Mouse (Mus musculus) Patski (cell line): ENCODE data around the gene Exoc3l. TPM values are rescaled to one million over a fixed set of nuclear protein-coding genes. Genes with fewer than 3 reads are reported as not detected.

Experiments
- ATAC-seq: fragments of 100-300 bp; one replicate; pipeline ENCODE4 v1.8.0; 2021
- CTCF ChIA-PET: fragments of 350-600 bp; sonication (Branson Sonifier 250); formaldehyde crosslinking; loops from one replicate; lab custom pipeline; 2022; ENCODE audit warnings: inconsistent platforms; lab: Charles Lee
- POLR2A ChIA-PET: fragments of 350-600 bp; sonication (Branson Sonifier 250); formaldehyde crosslinking; loops from one replicate; lab custom pipeline; 2022; ENCODE audit warnings: antibody characterized with exemption, inconsistent platforms; lab: Charles Lee
- DNase-seq: peaks from one replicate; pipeline ENCODE4 v3.0.0-alpha.2; 2011; ENCODE audit warnings: low read depth, low spot score
- H3K27me3 ChIP-seq: fragments of 371-371 bp; one replicate; pipeline ENCODE4 v1.5.1; 2021
- CTCF ChIP-seq: fragments of 100-300 bp; IDR thresholded peaks from one replicate; pipeline ENCODE4 v1.5.1; 2021
- in situ Hi-C: fragments of 300-500 bp; cut with MboI; formaldehyde crosslinking; loops from 3 replicates; pipeline ENCODE4 v1.11.1; 2018; ENCODE audit warnings: low pct_unique_long_range_greater_than_20kb, mixed read lengths
- polyA plus RNA-seq: library from polyadenylated mRNA; unstranded; gene quantifications from one replicate; pipeline ENCODE4 v1.2.3, GENCODE M21; 2021

Exoc3l gene
- polyA plus RNA-seq: 2.4 TPM

GRCm38 (mm10) chr8:105295895-105296573, at the start of gene Exoc3l:
Exoc3l (minus strand) TSS chr8:105296101.
- no peaks in the 10 kb centered on the region for H3K27me3 ChIP-seq
- ATAC-seq (no peak), DNase-seq (no peak)
- ChIA-PET POLR2A (no interaction called here), CTCF (interaction anchor here (0.8 to 1.7 kb wide), 4 partner anchors 16 to 175 kb away, joined by 3 to 5 read pairs (median 4); partner anchors contain the start of gene D230025D16Rik)
- in situ Hi-C loops: loop anchor here (10.0 kb wide), 1 partner anchor 661 kb away; the partner anchor contains the start of gene Rrad
- TF ChIP-seq CTCF: no peak

GRCm38 (mm10) chr8:105345061-105345975, 49.4 kb upstream of the Exoc3l start:
- POLR2A ChIA-PET: interaction anchor here (1.3 to 9.0 kb wide), 2 partner anchors 17 to 32 kb away, joined by 4 to 52 read pairs; partner anchors contain the start of genes Lrrc29 and Tmem208
- no peak for DNase-seq
- no peak for TF ChIP-seq CTCF
- peak; percentile 23 for ATAC-seq
- CTCF ChIA-PET: interaction anchor here (1.0 to 1.5 kb wide), 2 partner anchors 16 to 17 kb away, joined by 3 to 4 read pairs; no protein-coding TSS in a partner anchor
- in situ Hi-C loops: no loop called here
- no peaks in the 10 kb centered on the region for H3K27me3 ChIP-seq

GRCm38 (mm10) chr8:105343791-105344574, 48.1 kb upstream of the Exoc3l start:
- in situ Hi-C loops: no loop called here
- H3K27me3 ChIP-seq: no peaks in the 10 kb centered on the region
- ChIA-PET POLR2A (interaction anchor here (9.0 kb wide), 1 partner anchor 15 kb away, joined by 52 read pairs; the partner anchor contains the start of genes Lrrc29 and Tmem208), CTCF (interaction anchor here (1.5 kb wide), 1 partner anchor 16 kb away, joined by 4 read pairs; no protein-coding TSS in a partner anchor)
- DNase-seq (no peak), ATAC-seq (no peak)
- no peak for TF ChIP-seq CTCF

GRCm38 (mm10) chr8:105342768-105343167, 46.9 kb upstream of the Exoc3l start:
- no peaks in the 10 kb centered on the region for H3K27me3 ChIP-seq
- TF ChIP-seq CTCF: no peak
- POLR2A ChIA-PET: interaction anchor here (9.0 kb wide), 1 partner anchor 14 kb away, joined by 52 read pairs; the partner anchor contains the start of genes Lrrc29 and Tmem208
- in situ Hi-C loops: no loop called here
- CTCF ChIA-PET: no interaction called here
- no peak for ATAC-seq
- no peak for DNase-seq

- no peak for DNase-seq
- no peak for ATAC-seq
- no peaks in the 10 kb centered on the region for H3K27me3 ChIP-seq
- no peak for TF ChIP-seq CTCF
- in situ Hi-C loops: no loop called here
- POLR2A ChIA-PET: interaction anchor here (9.0 kb wide), 1 partner anchor 13 kb away, joined by 52 read pairs; the partner anchor contains the start of genes Lrrc29 and Tmem208
- CTCF ChIA-PET: no interaction called here
Measured at GRCm38 (mm10) chr8:105341399-105341798, 45.5 kb upstream of the Exoc3l start.

GRCm38 (mm10) chr8:105339886-105340635, 44.2 kb upstream of the Exoc3l start:
- in situ Hi-C loops: no loop called here
- ATAC-seq (no peak), DNase-seq (no peak)
- TF ChIP-seq CTCF: no peak
- ChIA-PET CTCF (interaction anchor here (1.0 kb wide), 1 partner anchor 12 kb away, joined by 4 read pairs; no protein-coding TSS in a partner anchor), POLR2A (interaction anchor here (9.0 kb wide), 1 partner anchor 11 kb away, joined by 52 read pairs; the partner anchor contains the start of genes Lrrc29 and Tmem208)
- H3K27me3 ChIP-seq: no peaks in the 10 kb centered on the region

GRCm38 (mm10) chr8:105338992-105339391, 43.1 kb upstream of the Exoc3l start:
- H3K27me3 ChIP-seq: no peaks in the 10 kb centered on the region
- POLR2A ChIA-PET: interaction anchor here (9.0 kb wide), 1 partner anchor 10 kb away, joined by 52 read pairs; the partner anchor contains the start of genes Lrrc29 and Tmem208
- CTCF ChIA-PET: interaction anchor here (0.8 to 1.1 kb wide), 2 partner anchors 9 to 12 kb away, joined by 3 read pairs; partner anchors contain the start of gene Fhod1
- no peak for TF ChIP-seq CTCF
- in situ Hi-C loops: no loop called here
- DNase-seq (no peak), ATAC-seq (no peak)

- no peaks in the 10 kb centered on the region for H3K27me3 ChIP-seq
- ChIA-PET CTCF (no interaction called here), POLR2A (interaction anchor here (1.5 kb wide), 1 partner anchor 9 kb away, joined by 4 read pairs; no protein-coding TSS in a partner anchor)
- ATAC-seq: no peak
- no peak for TF ChIP-seq CTCF
- in situ Hi-C loops: no loop called here
- no peak for DNase-seq
Measured at GRCm38 (mm10) chr8:105336373-105337130, 40.7 kb upstream of the Exoc3l start.
